Mouse (Mus musculus): ENCODE measurements around the gene Pkd1l2.
A peak's percentile ranks its signal among the peaks of the same experiment; 100 is the strongest.

The Pkd1l2 gene

DNA sequence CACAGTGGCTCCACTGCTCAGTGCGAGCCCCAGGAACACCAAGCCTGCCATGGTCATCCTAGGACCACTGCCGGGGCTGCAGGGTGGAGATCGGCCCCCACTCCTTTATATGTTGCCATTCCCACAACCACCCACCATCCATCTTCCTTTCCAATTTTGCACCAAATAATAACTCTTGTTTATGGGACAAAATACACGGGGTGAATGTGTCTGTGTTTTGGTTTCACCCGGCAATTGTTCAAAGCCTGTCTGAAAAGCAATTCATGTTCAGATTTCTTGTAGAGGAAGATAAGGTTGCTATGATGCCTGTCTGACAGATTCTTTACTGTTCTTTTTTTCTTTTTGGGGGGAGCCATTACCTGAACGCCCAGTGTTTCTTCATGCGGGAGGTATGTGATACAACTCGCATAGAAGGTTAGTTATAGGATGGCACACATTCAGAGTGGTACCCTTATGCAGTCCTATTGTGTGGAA is at the start of gene Pkd1l2:
Gene Pkd1l2 (minus strand): TSS at position 51 of the 474 bp plus-strand sequence.
- DNase-seq (ENCODE audit: low read depth, low spot score) = no peak

DNA sequence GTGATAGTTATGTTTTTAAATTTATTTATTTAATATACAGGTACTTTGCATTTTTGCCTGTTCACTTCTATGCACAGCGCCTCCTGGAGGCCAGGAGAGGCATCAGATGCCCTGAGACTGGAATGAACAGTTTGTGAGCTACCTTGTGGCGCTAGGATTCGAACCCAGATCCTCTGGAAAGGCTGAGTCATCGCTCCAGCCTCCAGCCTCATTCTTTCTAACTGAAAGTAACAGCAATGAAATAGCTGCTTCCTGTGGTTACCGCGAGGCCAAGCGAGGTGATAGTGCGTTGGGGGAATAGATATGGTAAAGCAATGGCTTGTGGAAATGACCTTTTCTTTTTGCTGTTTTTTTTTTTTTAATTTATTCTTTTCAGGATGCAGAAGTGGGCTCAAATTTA is 44.8 kb upstream of the Pkd1l2 start:
- peak; percentile 19 for DNase-seq (ENCODE audit: low read depth, low spot score)

DNA sequence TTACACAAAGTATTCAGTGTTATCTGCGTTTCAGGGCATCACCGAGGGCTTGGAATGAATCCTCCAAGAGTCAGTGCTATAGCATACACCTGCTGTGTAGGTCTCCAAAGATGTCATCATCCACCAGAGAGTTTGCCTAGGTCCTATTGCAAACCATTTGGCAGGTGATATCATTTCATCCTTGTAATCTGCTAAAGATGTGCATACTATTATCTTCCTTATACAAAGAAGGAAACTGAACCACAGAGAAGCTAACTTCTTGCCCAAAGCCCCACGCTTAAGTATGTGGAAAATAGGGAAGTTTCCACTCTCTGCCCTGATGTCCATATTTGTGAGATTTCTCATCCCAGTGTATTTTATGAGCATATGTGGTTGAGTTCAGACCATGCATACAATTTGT is 44.2 kb upstream of the Pkd1l2 start:
- no peak for DNase-seq (ENCODE audit: low read depth, low spot score)

DNA sequence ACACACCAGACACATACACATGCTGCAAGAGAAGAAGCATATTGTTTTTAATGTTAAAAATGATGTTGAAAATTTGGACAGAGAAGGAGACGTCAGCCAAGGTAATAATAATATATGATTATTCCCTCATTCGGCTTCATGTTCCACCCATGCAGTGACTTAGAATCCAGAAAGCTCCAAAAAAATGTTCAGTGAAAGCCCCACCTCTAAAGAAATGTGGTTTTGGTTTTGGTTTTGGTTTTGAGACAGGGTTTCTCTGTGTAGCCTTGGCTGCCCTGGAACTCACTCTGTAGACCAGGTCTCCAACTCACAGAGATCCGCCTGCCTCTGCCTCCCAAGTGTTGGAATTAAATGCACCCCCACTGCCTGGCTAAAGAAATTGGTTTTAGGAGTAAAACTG is 43.6 kb upstream of the Pkd1l2 start:
- no peak for DNase-seq (ENCODE audit: low read depth, low spot score)

DNA sequence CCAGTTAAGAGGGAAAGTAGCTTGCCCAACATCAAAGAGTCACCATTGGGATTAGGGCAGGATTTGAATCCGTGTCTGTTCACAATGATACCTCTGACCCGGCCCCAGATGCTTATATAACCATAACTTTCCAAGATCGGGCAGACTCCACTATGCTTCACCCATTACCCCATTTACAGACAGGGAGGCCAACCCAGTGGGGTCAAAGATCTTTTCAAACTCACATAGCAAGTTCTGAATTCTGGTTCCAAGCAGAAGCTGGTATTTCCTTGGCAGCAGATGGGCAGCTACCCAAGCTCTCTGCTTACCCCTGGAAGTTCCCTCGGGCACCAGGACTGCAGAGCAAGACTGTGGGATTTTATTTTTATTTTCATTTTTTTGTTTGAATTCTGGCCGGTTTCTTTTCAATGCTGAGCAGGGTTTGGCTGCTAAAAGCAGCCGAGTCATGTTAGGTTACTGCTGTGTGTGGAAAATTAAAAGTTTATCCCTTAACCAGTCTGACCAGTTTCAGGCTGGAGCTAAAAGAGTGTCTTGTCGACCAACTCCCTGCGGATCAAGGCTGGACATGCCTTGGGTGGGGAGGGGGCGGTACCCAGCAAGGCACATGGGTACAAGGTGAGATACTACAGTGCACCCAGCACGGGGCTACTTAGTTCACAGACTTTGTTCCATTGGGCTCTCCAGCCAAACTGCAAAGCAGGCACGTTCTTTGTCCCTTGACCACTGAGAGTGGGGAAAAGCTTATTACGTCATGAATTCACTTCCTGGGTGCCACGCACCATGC is 41.8 kb upstream of the Pkd1l2 start:
- no peak for DNase-seq (ENCODE audit: low read depth, low spot score)

DNA sequence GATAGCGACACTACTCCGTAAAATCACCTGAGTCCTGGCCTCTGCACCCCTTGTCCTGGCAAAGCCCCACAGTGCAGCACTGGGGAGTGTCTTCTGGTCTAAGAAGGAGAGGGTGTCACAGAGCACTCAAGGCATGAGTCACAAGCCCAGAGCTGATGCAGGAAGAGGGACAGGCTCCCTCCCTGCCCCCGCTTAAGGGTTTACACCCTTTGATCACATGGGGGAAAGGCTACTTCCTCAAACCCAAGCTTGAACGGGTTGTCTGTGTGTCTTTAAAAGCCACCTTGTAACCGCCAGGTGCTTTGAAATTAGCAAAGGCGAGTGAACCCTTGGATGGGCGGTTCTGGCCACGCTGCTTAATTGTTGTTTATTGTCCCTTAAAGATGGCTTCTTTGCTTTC is 39.0 kb upstream of the Pkd1l2 start:
- DNase-seq (ENCODE audit: low read depth, low spot score) = no peak

DNA sequence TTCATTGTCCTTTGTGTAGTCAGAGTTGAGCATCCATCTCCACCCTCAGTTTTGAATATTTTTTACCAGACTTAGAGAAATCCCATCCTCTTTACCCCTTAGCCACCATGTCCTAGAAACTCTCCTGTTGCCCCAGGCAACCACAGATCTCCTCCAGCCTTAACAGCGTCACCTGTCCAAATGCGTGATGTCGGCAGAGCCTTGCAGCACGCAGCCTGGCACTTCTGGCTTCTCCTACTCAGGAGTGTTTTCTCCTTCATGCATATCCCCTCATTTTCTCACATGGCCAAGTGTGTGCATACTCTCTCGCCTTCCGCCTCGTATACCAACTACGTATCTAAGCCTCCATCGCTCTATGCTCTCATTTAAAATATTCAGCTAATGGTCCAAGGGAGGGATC is 36.2 kb upstream of the Pkd1l2 start:
- DNase-seq (ENCODE audit: low read depth, low spot score) = no peak

- no peak for DNase-seq (ENCODE audit: low read depth, low spot score)
Observed at GRCm38 (mm10) chr8:117116534-117116933, 34.3 kb upstream of the Pkd1l2 start.

DNA sequence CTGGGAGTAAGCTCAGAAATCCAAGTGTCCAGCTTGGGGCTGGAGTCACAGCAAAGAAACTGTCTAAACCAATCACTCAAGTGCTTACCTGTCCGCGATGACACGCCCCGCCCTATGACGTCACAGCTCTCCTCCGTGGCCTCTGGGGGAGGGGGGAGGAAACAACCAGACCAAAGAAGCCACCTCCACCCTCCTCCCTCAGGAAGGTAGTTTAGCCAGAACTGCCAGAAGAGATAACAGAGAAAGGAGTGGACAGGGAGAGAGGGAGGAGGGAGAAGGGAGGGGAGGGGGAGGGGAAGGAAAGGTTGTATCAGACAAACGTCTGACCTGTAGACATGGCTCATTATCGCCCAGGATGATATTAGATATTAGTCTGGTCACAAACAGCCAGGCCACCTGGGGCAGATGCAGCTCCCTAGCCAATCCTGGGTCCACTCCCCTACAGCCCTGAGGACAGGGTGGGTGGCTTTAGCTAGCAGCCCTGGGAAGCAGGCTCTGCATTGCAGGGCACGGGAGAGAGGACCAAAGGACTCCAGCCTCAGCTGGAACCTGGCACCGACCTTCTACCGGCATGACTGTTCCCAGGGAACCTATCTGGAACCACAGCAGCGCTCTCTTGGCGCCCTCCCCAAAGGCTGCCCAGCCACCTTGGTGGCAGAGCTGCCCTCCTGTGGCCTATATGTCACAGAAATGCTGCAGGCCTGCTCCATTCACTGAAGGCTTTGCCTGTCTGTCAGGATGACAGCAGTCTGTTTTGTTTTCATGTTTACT is 33.6 kb upstream of the Pkd1l2 start:
- peak; percentile 55 for DNase-seq (ENCODE audit: low read depth, low spot score)

- DNase-seq (ENCODE audit: low read depth, low spot score) = no peak
Observed at GRCm38 (mm10) chr8:117115094-117115493, 32.8 kb upstream of the Pkd1l2 start.

GRCm38 (mm10) chr8:117112261-117112660 is 30.0 kb upstream of the Pkd1l2 start:
- DNase-seq (ENCODE audit: low read depth, low spot score) = no peak

GRCm38 (mm10) chr8:117111641-117112040 is 29.4 kb upstream of the Pkd1l2 start:
- no peak for DNase-seq (ENCODE audit: low read depth, low spot score)

DNA sequence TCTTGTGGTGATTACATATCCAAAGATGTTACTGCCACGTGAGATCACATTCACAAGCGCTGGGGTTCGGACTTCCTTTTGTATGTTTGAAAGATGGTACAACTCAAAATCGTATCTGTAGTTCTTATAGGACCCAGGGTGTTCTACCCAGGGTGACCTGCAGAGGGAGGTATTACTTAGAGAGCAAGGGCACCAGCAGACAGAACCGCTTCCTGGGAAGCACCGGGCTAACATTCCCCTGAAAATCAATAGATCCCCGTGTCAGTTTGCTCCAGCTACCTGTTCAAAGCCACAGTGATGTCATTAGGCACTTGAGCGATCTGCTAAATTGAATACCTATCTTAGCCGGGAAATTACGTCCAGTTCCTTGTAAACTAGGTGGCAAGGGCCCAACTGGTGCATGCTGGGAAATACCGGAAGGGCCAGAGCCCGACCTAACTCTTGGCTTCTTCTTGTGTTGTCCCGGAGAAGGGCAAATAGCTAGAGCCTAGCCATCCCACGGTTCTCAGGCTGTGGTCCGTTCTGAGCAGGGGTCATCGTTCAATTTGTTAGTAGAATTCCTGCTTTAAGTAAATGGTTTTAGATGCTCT is 27.6 kb upstream of the Pkd1l2 start:
- DNase-seq (ENCODE audit: low read depth, low spot score) = peak; percentile 60

DNA sequence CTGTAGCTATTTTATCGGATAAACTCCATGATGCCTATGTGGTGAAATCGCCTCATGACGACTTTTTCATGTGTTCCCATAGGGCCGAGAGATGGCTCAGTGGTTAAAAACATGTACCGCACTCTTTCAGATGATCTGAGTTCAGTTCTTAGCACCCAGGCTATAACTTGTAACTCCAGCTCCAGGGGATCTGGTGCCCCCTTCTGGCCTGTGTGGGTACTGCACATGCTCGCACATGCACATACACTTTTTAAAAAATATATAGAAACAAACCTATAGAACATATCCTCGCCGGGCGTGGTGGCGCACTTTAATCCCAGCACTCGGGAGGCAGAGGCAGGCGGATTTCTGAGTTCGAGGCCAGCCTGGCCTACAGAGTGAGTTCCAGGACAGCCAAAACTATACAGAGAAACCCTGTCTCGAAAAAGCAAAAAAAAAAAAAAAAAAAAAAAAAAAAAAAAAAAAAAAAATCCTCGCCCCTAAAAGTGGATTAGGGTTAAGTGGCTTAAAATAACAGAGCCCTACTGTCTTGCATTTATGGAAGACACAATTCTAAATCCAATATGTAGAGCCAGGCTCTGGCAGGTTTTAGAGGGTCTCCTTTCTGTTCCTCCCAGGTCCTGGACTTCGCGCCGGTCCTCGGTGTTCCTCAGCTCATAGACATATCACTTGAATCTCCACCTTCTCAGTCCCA is 26.9 kb upstream of the Pkd1l2 start:
- DNase-seq (ENCODE audit: low read depth, low spot score) = peak; percentile 60

- DNase-seq (ENCODE audit: low read depth, low spot score) = peak; percentile 86
Observed at GRCm38 (mm10) chr8:117107533-117107932, 25.3 kb upstream of the Pkd1l2 start.

- DNase-seq (ENCODE audit: low read depth, low spot score) = no peak
Observed at GRCm38 (mm10) chr8:117097564-117098191, 15.4 kb upstream of the Pkd1l2 start.

- no peak for DNase-seq (ENCODE audit: low read depth, low spot score)
Observed at GRCm38 (mm10) chr8:117097051-117097563, 14.9 kb upstream of the Pkd1l2 start.

- DNase-seq (ENCODE audit: low read depth, low spot score) = no peak
Observed at GRCm38 (mm10) chr8:117095647-117096046, 13.4 kb upstream of the Pkd1l2 start, which contains the start of gene Bco1. Bco1 (plus strand) TSS chr8:117095854.

DNA sequence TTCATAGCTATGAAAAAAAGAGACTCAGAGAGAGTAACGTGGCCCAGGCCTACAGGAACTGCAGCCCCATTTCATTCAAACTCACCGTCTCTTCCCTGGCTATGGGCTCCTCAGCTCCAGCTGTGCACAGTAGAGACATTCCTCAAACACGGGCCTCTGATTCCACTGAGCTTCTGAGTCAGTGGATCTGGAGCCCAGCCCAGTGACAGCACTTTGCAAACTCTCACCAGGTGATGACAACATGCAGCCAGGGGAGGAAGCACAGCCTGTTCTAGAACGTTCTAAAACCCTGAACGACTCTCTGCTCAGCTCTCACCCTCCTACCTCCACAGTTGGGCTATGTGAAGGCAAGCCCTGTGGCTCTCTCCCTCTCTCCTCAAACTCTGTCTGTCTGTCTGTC is 11.8 kb upstream of the Pkd1l2 start:
- DNase-seq (ENCODE audit: low read depth, low spot score) = no peak

GRCm38 (mm10) chr8:117089802-117090201 is 7.6 kb upstream of the Pkd1l2 start:
- no peak for DNase-seq (ENCODE audit: low read depth, low spot score)

- no peak for DNase-seq (ENCODE audit: low read depth, low spot score)
Observed at GRCm38 (mm10) chr8:117087036-117087435, 4.8 kb upstream of the Pkd1l2 start.
